Mouse (Mus musculus) embryonic facial prominence, embryonic 13.5 days (tissue): ENCODE measurements around the gene Rxfp1. TPM values are rescaled to one million over a fixed set of nuclear protein-coding genes. Genes with fewer than 3 reads are reported as not detected.
A peak's percentile ranks its signal among the peaks of the same experiment; 100 is the strongest.

Source experiments
- ATAC-seq: fragments of 200-750 bp; cut with Nextera tagmentation; 2 replicates; pipeline ENCODE4 v1.8.0; 2017; ENCODE audit warnings: low read depth; ENCODE audit not compliant: insufficient number of reproducible peaks, insufficient read depth, low FRiP score, low TSS enrichment
- H3K27ac ChIP-seq: fragments of 300-500 bp; sonication (generic); 2 replicates; pipeline ENCODE4 v1.5.1; 2015; ENCODE audit warnings: moderate library complexity, mild to moderate bottlenecking, inconsistent platforms
- H3K27me3 ChIP-seq: fragments of 300-500 bp; sonication (generic); 2 replicates; pipeline ENCODE4 v1.6.1; 2015; ENCODE audit warnings: mild to moderate bottlenecking, inconsistent platforms
- H3K36me3 ChIP-seq: fragments of 300-500 bp; sonication (generic); 2 replicates; pipeline ENCODE4 v1.6.1; 2015; ENCODE audit warnings: mild to moderate bottlenecking, inconsistent platforms
- H3K4me1 ChIP-seq: fragments of 300-500 bp; sonication (generic); 2 replicates; pipeline ENCODE4 v1.6.1; 2015; ENCODE audit warnings: inconsistent platforms
- H3K4me2 ChIP-seq: fragments of 300-500 bp; sonication (generic); 2 replicates; pipeline ENCODE4 v1.6.1; 2015; ENCODE audit warnings: moderate library complexity, mild to moderate bottlenecking, inconsistent platforms
- H3K4me3 ChIP-seq: fragments of 300-500 bp; sonication (generic); 2 replicates; pipeline ENCODE4 v1.5.1; 2015; ENCODE audit warnings: mild to moderate bottlenecking, inconsistent platforms
- H3K9ac ChIP-seq: fragments of 300-500 bp; sonication (generic); 2 replicates; pipeline ENCODE4 v1.6.1; 2015; ENCODE audit warnings: mild to moderate bottlenecking, inconsistent platforms
- H3K9me3 ChIP-seq: fragments of 300-500 bp; sonication (generic); 2 replicates; pipeline ENCODE4 v1.6.1; 2016; ENCODE audit warnings: inconsistent platforms
- WGBS: fragments of 180-500 bp; shearing (Covaris S2); methylation state at CpG from one replicate; pipeline ENCODE4 v1.1.7; 2015; ENCODE audit warnings: mixed read lengths; 5-methylcytosine and 5-hydroxymethylcytosine counted together
- polyA plus RNA-seq: library from polyadenylated mRNA; unstranded; fragments of >200 nt; fragmentation: Nextera tagmentation; extraction: Ambion mirVana; gene quantifications from 2 replicates; pipeline ENCODE4 v1.2.1, GENCODE M21; 2015

The Rxfp1 gene
- polyA plus RNA-seq, 1 experiment from 2014 or later = 2.6 TPM

DNA sequence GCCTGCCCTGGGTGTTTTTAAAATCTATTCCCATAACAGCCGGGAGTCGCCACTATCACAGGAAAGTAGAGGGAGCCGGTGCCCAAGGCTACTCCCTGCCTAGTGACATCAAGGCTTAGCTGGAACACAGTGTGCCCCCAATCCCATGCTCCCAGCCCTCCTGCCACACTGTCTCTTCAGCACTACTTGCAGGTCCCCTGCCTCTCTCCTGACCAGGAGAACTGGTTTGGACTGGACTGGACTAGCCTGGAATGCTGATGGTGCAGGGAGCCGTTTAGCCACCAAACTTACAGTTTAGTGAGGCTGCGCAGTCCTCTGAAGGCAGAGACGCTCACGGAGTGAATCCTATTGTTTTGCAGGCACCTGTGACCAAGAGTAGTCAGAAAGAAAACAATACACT lies 67.1 kb downstream of the Rxfp1 start:
- Histone ChIP-seq H3K27ac (no peak overlapping the region), H3K27me3 (no peaks in the 10 kb centered on the region; the same call in 1 of the 2 replicates), H3K9ac (no peak overlapping the region), H3K4me2 (no peak overlapping the region), H3K36me3 (no peaks in the 10 kb centered on the region), H3K4me1 (peaks cover 4% of the 10 kb centered on the region; the same call in 1 of the 2 replicates), H3K4me3 (no peak overlapping the region), H3K9me3 (no peaks in the 10 kb centered on the region)
- ATAC-seq = no peak
- WGBS = 74% methylated on average over 7 of the region's 7 CpGs

DNA sequence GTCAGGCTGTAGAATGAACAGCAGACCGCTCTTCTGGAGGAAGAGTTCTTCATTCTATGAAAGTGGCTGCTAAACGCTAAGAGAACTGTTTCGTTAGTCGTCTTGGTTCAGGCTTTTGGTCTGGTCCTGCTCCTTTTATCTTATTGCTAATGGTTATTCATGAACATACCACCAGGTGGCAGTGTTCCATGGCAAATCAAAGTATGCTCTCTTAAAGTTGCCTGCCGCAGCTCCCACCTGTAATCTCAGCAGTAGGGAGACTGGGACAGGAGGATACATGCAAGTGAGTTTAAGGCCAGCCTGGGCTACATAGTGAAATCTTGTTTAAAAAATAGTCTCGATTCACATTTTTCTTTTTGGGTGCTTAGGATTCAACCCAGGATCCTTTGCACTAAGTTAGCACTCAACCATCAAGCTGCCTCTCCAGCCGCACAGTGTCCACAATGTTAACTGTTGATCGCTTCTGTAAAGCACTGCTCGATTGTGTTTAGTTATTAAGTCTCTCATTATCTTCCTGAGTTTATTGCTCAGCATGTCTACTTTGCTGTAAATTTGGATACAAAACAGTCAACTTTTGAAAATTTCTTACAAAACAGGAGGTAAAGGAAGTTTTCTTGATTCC lies 72.8 kb downstream of the Rxfp1 start:
- Histone ChIP-seq H3K4me3 (no peak overlapping the region), H3K27ac (no peak overlapping the region), H3K4me1 (peaks cover 4% of the 10 kb centered on the region; the same call in 1 of the 2 replicates), H3K9me3 (no peaks in the 10 kb centered on the region), H3K9ac (no peak overlapping the region), H3K27me3 (no peaks in the 10 kb centered on the region; the same call in 1 of the 2 replicates), H3K4me2 (no peak overlapping the region), H3K36me3 (no peaks in the 10 kb centered on the region)
- 41% methylated on average over 9 of the region's 9 CpGs for WGBS
- no peak for ATAC-seq

DNA sequence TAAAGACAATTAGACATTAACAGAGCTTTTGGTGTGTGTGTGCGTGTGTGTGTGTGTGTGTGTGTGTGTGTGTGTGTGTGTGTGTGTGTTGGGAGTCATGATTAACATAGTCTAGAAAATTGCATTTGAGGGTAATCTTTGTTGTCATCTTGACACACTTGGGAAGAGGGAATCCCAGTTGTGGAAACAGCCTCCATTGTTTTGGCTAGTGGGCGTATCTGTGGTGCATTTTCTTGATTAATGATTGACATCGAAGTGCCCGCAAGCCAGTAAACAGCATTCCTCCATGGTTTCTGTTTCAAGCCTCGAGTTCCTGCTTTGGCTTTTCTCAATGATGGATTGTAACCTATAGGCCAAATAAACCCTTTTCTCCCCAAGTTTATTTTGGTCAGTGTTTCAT lies 81.0 kb downstream of the Rxfp1 start:
- Histone ChIP-seq H3K4me3 (no peak overlapping the region), H3K4me2 (no peak overlapping the region), H3K36me3 (no peaks in the 10 kb centered on the region), H3K9ac (no peak overlapping the region), H3K27ac (no peak overlapping the region), H3K9me3 (no peaks in the 10 kb centered on the region), H3K4me1 (no peaks in the 10 kb centered on the region), H3K27me3 (no peaks in the 10 kb centered on the region; the same call in 1 of the 2 replicates)
- ATAC-seq = no peak
- 53% methylated on average over 5 of the region's 5 CpGs for WGBS

DNA sequence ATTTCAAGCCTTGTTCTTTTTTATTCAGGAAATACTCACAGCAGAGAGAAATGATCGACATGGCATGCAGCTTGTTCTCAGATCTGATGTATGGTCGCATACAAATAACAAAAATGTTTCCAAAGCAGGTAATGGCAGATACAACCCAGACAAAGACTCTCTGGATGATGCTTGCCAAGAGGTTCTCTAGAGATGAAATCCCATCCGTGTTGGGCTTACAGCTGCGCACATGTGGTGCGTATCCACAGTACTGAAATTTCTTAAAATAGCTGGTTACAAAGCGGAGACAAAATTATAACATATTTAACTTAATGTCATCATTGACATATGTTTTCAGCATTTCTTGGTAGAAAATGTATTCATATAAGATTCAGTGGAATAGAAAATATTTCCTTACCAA lies 85.6 kb downstream of the Rxfp1 start:
- ATAC-seq = no peak
- H3K27ac ChIP-seq = no peak overlapping the region
- 55% methylated on average over 6 of the region's 6 CpGs for WGBS

DNA sequence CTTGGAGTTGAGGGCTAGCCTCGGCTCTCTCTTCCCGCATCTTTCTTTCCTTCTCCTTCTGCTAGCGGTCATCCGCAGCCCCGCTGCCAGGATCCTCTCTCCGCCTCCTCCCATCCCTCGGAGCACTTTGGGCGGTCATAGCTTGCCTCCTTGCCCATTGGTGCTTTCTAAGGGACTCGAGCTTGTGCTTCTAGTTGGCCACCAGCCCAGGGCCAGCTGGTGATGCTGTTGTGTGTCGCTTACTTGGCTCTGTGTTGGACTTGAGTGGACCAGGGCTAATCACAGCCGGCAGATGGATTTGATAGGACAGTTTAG lies 108.3 kb downstream of the Rxfp1 start, which contains the start of gene Etfdh:
TSS of gene Etfdh (minus strand) at position 85 of the 315 bp plus-strand sequence.
- WGBS = 1% methylated on average over 11 of the region's 11 CpGs
- H3K4me2 ChIP-seq = peak within 1 kb of the TSS; percentile 84

More for the DNA sequence above, 85.6 kb downstream of the Rxfp1 start:
- Histone ChIP-seq H3K9ac (no peak overlapping the region), H3K9me3 (no peaks in the 10 kb centered on the region), H3K4me3 (no peak overlapping the region), H3K4me2 (no peak overlapping the region), H3K36me3 (no peaks in the 10 kb centered on the region), H3K27me3 (no peaks in the 10 kb centered on the region), H3K4me1 (no peaks in the 10 kb centered on the region)

DNA sequence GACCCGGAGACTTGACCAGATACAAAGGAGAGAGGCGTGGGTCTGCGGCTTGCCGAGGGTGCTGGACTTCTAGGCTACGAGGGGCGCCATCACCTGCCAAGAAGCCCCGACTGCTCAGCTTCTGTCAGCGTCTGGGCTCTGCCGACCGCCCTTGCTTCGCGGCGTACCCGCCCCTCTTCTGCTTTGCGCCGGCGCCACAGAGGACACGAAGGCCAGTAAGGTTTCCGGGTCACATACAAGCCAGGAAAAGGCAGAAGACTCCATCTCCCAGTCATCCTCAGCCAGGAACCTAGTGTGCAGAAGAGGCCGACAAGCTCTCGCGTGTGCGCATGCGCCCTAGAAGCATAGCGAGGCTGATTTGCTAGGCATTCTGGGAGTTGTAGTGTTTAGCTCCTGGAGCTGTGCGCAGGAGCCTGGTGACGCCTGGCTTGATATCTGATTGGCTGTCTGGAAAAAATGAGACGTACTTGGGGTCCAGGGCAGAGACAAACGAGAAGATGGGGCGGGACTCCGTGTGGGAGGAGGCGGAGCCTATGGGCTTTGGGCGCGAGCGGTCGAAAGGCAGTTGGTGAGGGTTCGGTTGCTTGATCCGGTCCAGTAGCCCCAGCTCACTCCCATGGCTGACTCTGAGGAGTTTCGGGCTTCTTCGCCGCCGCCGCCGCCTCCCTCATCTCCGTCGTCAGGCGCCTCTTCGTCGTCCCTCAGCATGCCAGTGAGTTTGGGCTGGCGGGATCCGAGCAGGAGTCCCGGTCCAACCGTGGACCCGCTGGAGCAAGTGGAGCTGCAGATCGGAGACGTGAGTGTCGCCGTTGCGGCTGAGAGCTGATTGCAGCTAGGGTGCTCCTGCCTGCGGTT lies 108.9 kb downstream of the Rxfp1 start, which contains the start of gene 4930579G24Rik:
TSS of gene 4930579G24Rik (plus strand) at position 519 of the 855 bp plus-strand sequence.
- Histone ChIP-seq H3K27ac (peak within 1 kb of the TSS; percentile 78), H3K4me2 (peak within 1 kb of the TSS; percentile 84), H3K4me1 (peaks cover 9% of the 10 kb centered on the region; the same call in 1 of the 2 replicates), H3K36me3 (peaks cover 25% of the 10 kb centered on the region), H3K27me3 (no peaks in the 10 kb centered on the region), H3K9ac (peak within 1 kb of the TSS; percentile 81), H3K9me3 (peaks cover 4% of the 10 kb centered on the region; the same call in 1 of the 2 replicates), H3K4me3 (peak within 1 kb of the TSS; percentile 67)
- ATAC-seq = peak; percentile 100
- under 1% methylated on average over 60 of the region's 60 CpGs for WGBS

More for the DNA sequence above, 108.3 kb downstream of the Rxfp1 start, which contains the start of gene Etfdh:
- H3K36me3 ChIP-seq = peaks cover 28% of the 10 kb centered on the region
- peak within 1 kb of the TSS; percentile 81 for H3K9ac ChIP-seq
- ATAC-seq = peak; percentile 27; the same call in 1 of the 2 replicates
- H3K4me3 ChIP-seq = peak within 1 kb of the TSS; percentile 67
- H3K4me1 ChIP-seq = peaks cover 9% of the 10 kb centered on the region; the same call in 1 of the 2 replicates
- no peaks in the 10 kb centered on the region for H3K27me3 ChIP-seq
- H3K9me3 ChIP-seq = peaks cover 4% of the 10 kb centered on the region; the same call in 1 of the 2 replicates
- H3K27ac ChIP-seq = peak within 1 kb of the TSS; percentile 78

DNA sequence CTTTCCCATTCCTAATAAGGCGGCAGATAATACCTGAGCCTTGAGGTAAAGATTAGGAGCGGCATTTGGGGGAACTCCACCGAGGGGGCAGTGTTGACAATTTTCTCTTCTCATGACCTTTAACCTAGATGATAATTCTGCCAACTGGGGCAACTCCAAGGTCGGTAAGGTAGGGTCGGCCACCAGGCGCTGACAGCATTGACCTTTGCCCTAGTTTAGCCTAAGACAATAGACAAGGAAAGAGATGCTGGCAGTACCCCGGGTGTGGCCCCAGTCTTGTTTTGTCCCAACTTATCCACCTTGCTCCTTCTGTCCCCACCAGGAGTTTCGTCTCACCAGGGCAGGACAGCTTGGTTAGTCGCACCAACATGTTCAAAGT lies 109.5 kb downstream of the Rxfp1 start:
- Histone ChIP-seq H3K9ac (peak overlapping the region; percentile 76), H3K4me2 (peak overlapping the region; percentile 84), H3K27ac (peak overlapping the region; percentile 52; the same call in 1 of the 2 replicates), H3K36me3 (peaks cover 19% of the 10 kb centered on the region), H3K27me3 (no peaks in the 10 kb centered on the region), H3K9me3 (peaks cover 2% of the 10 kb centered on the region; the same call in 1 of the 2 replicates), H3K4me3 (peak overlapping the region; percentile 67), H3K4me1 (peaks cover 9% of the 10 kb centered on the region; the same call in 1 of the 2 replicates)
- WGBS = under 1% methylated on average over 9 of the region's 9 CpGs
- peak; percentile 6 for ATAC-seq

DNA sequence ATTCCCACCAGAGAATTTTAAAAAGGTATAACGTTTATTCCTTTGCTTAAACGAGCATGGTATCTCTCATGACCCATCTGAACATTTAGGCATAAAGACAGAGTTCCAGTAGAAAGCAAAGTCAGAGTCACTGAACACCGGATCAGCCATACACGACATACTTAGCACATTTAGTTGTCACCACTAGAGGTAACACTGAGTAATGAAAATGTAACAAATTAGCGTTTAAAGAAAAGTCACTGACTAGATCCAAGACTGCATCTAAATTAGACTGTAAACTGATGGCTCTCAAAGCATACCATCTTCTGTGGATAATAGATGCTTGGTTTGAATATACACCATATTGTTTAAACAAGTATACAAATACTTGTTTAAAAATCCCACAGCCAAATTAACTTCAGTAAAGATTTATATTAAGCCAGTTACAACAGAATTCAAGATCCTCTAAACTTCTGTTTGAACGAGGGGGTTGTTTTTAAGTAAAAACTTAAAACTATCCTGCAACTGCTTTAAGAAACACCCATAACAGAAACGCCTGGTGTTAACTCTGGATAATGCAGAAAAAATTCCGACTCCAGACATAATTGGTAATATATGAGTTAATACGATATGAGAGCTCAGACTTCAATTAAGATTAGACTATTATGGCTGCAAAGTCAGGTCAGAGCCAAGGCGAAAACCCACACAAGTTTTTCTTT lies 110.0 kb downstream of the Rxfp1 start:
- Histone ChIP-seq H3K9me3 (no peaks in the 10 kb centered on the region), H3K4me3 (peak overlapping the region; percentile 67), H3K9ac (peak overlapping the region; percentile 76), H3K27ac (no peak overlapping the region), H3K4me1 (peaks cover 9% of the 10 kb centered on the region; the same call in 1 of the 2 replicates), H3K27me3 (no peaks in the 10 kb centered on the region), H3K36me3 (peaks cover 17% of the 10 kb centered on the region), H3K4me2 (peak overlapping the region; percentile 84)
- ATAC-seq = no peak
- 29% methylated on average over 10 of the region's 10 CpGs for WGBS

DNA sequence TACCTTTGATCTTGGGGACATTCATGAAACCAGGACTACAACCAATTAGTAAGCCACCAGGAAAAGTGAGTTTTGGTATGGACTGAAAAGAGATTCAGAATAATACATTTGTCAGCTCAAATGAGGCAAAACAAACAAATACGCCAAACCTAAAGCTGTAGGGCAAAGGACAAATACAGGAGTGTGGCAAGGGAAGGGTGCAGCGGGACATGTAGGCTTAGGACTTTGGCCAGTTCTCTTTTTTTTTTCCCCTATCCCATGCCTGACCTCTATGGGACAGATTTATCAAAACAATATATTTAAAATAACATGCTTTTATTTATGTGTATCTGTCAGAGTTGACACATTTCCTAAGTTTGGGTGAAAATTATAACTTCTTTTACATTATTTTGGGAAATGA lies 127.8 kb downstream of the Rxfp1 start:
- Histone ChIP-seq H3K4me3 (no peak overlapping the region), H3K27ac (no peak overlapping the region), H3K4me2 (no peak overlapping the region), H3K27me3 (no peaks in the 10 kb centered on the region), H3K4me1 (no peaks in the 10 kb centered on the region), H3K9me3 (no peaks in the 10 kb centered on the region; the same call in 1 of the 2 replicates), H3K36me3 (peaks cover 54% of the 10 kb centered on the region), H3K9ac (no peak overlapping the region)
- 98% methylated on average over 2 of the region's 2 CpGs for WGBS
- ATAC-seq = no peak

DNA sequence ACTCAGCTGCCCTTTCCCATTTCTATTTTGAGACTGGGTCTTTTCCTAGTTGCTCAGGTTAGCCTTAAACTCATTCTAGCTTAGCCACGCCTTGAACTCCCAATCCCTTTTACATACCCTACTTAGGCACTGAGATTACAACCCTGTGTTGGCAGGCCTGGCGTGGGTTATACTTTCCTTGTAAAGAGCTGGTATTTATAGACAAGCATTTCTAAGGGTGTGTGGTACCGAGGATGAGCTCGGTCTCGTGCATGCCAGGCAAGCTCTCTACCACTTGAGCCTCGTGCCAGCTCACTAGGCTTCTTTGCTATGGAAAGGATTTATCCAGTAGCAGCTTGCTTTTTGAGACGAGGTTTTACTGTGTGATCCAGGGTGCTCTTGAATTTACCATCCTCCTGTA lies 142.2 kb downstream of the Rxfp1 start:
- Histone ChIP-seq H3K36me3 (peaks cover 59% of the 10 kb centered on the region), H3K4me3 (no peak overlapping the region), H3K9ac (no peak overlapping the region), H3K27ac (no peak overlapping the region), H3K27me3 (no peaks in the 10 kb centered on the region), H3K4me1 (peaks cover 13% of the 10 kb centered on the region), H3K9me3 (no peaks in the 10 kb centered on the region), H3K4me2 (no peak overlapping the region)
- ATAC-seq = no peak
- WGBS = 95% methylated on average over 7 of the region's 7 CpGs
